Mouse (Mus musculus) liver, postnatal 0 days (tissue): ENCODE measurements around the gene 1700012A03Rik. TPM values are rescaled to one million over a fixed set of nuclear protein-coding genes. Genes with fewer than 3 reads are reported as not detected.

Experiments used
- ATAC-seq: fragments of 200-750 bp; cut with Nextera tagmentation; 2 replicates; pipeline ENCODE4 v1.8.0; 2017; ENCODE audit warnings: mild to moderate bottlenecking, moderate library complexity
- DNase-seq: peaks from one replicate; pipeline ENCODE4 v3.0.0-alpha.2; 2016
- H3K27ac ChIP-seq: fragments of 300-500 bp; sonication (generic); 2 replicates; pipeline ENCODE4 v1.5.1; 2014; ENCODE audit warnings: antibody characterized with exemption, moderate library complexity, mild to moderate bottlenecking, low read depth
- H3K27me3 ChIP-seq: fragments of 300-500 bp; sonication (generic); 2 replicates; pipeline ENCODE4 v1.6.1; 2014; ENCODE audit warnings: low read length, control low read depth, mixed read lengths; ENCODE audit not compliant: insufficient read depth
- H3K36me3 ChIP-seq: fragments of 300-500 bp; sonication (generic); replicated peaks from 2 replicates; pipeline ENCODE4 v1.6.1; 2014; ENCODE audit warnings: mild to moderate bottlenecking, control low read depth, low read length, moderate library complexity, mixed read lengths; ENCODE audit not compliant: insufficient read depth
- H3K4me1 ChIP-seq: fragments of 300-500 bp; sonication (generic); 2 replicates; pipeline ENCODE4 v1.6.1; 2014; ENCODE audit warnings: antibody characterized with exemption, mild to moderate bottlenecking, control low read depth; ENCODE audit not compliant: insufficient read depth
- H3K4me2 ChIP-seq: fragments of 300-500 bp; sonication (generic); 2 replicates; pipeline ENCODE4 v1.6.1; 2014; ENCODE audit warnings: low read depth, mild to moderate bottlenecking, low read length, moderate library complexity, mixed read lengths
- H3K4me3 ChIP-seq: fragments of 300-500 bp; sonication (generic); 2 replicates; pipeline ENCODE4 v1.5.1; 2014; ENCODE audit warnings: low read depth, low read length
- H3K9ac ChIP-seq: fragments of 300-500 bp; sonication (generic); replicated peaks from 2 replicates; pipeline ENCODE4 v1.6.1; 2014; ENCODE audit warnings: mild to moderate bottlenecking, moderate library complexity
- H3K9me3 ChIP-seq: fragments of 300-500 bp; sonication (generic); 2 replicates; pipeline ENCODE4 v1.6.1; 2016; ENCODE audit warnings: mild to moderate bottlenecking, control low read depth, low read length, mixed read lengths
- CTCF ChIP-seq: sonication (generic); IDR thresholded peaks from 2 replicates; pipeline ENCODE4 v1.5.1; 2016; ENCODE audit warnings: antibody characterized with exemption, low read depth
- EP300 ChIP-seq: IDR thresholded peaks from 2 replicates; pipeline ENCODE4 v1.6.1; 2016; ENCODE audit warnings: antibody characterized with exemption, low read depth, mild to moderate bottlenecking
- WGBS: fragments of 180-500 bp; shearing (Covaris S2); extraction: QIAGEN DNeasy Blood & Tissue Kit; methylation state at CpG from one replicate; pipeline ENCODE4 v1.1.7; 2014; ENCODE audit not compliant: insufficient replicate concordance; 5-methylcytosine and 5-hydroxymethylcytosine counted together
- polyA plus RNA-seq: library from polyadenylated mRNA; unstranded; fragments of >200 nt; fragmentation: Nextera tagmentation; extraction: Ambion mirVana; gene quantifications from 2 replicates; pipeline ENCODE4 v1.2.1, GENCODE M21; 2015

Gene 1700012A03Rik
- polyA plus RNA-seq, 1 experiment from 2014 or later = not detected

DNA sequence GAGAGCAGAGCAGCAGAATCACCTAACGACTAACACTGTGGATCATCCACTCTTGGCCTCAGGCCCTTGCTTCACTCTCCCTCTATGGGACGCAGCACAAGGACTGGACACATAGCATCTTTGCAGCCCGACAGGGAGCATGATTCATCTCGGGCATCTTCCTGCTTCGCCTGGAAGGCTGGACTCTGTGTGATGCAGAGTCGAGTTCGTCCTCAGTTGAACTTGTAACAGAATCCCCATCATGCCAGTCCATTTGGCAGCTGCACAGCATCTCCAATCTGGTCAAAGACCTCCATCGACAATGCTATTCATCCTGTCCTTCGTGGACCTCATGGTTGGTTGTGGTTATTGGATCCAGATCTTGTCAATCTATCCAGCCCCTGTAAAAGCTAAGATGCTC lies 11.2 kb downstream of the 1700012A03Rik start:
- Histone ChIP-seq H3K9ac (no peak overlapping the region), H3K27ac (no peak overlapping the region), H3K4me2 (no peak overlapping the region), H3K36me3 (no peaks in the 10 kb centered on the region), H3K9me3 (no peaks in the 10 kb centered on the region), H3K4me1 (no peaks in the 10 kb centered on the region), H3K27me3 (no peaks in the 10 kb centered on the region), H3K4me3 (no peak overlapping the region)
- 77% methylated on average over 9 of the region's 9 CpGs for WGBS
- TF ChIP-seq CTCF (no peak), EP300 (no peak)
- DNase-seq (no peak), ATAC-seq (no peak)

GRCm38 (mm10) chr6:32065789-32066510 lies 15.9 kb downstream of the 1700012A03Rik start:
- Histone ChIP-seq H3K4me1 (no peaks in the 10 kb centered on the region), H3K27me3 (no peaks in the 10 kb centered on the region), H3K27ac (no peak overlapping the region), H3K4me2 (no peak overlapping the region), H3K9ac (no peak overlapping the region), H3K4me3 (no peak overlapping the region), H3K9me3 (no peaks in the 10 kb centered on the region), H3K36me3 (no peaks in the 10 kb centered on the region)
- ATAC-seq = no peak
- DNase-seq = no peak
- TF ChIP-seq EP300 (no peak), CTCF (no peak)
- 71% methylated on average over 10 of the region's 10 CpGs for WGBS

DNA sequence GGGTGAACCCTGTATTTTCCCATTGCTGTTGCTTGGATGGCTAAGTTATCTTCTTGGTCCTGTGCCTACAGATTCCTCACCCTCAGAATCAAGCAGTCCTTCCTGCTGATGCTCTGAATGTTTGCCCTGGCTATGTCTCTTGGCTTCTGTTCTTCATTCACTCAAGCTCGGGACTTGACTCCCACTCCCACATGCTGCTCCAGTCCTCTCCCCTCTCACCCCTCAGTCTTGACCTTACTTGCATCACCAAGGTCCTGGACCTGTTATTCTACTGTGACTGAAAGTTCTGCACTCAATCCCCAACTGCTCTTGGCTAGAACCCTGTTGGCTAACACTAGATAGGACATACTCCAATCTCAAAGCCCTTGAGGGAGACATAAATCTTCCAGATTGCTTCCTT lies 22.1 kb downstream of the 1700012A03Rik start:
- Histone ChIP-seq H3K9ac (no peak overlapping the region), H3K4me3 (no peak overlapping the region), H3K36me3 (no peaks in the 10 kb centered on the region), H3K4me2 (no peak overlapping the region), H3K27ac (no peak overlapping the region), H3K27me3 (no peaks in the 10 kb centered on the region), H3K9me3 (no peaks in the 10 kb centered on the region), H3K4me1 (no peaks in the 10 kb centered on the region)
- peak; percentile 2 for DNase-seq
- TF ChIP-seq CTCF (no peak), EP300 (no peak)
- no peak for ATAC-seq
- 57% methylated on average over 1 of the region's 1 CpGs for WGBS

DNA sequence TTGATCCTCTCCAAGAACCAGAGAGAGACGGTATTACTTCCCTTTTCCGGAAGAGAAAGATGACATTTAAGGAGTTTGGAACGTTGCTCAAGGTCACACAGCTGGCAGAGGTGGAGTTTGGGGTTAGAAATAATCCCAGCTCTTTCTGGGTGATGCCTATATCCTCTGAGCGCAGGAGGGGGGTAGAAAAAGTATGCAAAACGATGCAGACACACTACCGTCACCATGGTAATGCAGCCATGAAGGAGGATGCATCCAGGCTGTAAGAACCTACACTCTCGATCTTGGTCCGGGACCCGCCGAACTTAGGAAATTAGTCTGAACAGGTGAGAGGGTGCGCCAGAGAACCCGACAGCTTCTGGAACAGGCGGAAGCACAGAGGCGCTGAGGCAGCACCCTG lies 43.3 kb downstream of the 1700012A03Rik start:
- H3K27ac ChIP-seq = no peak overlapping the region
- DNase-seq = no peak
- no peaks in the 10 kb centered on the region for H3K36me3 ChIP-seq
- no peak overlapping the region for H3K4me3 ChIP-seq
- no peaks in the 10 kb centered on the region for H3K27me3 ChIP-seq
- no peaks in the 10 kb centered on the region for H3K9me3 ChIP-seq
- H3K9ac ChIP-seq = no peak overlapping the region
- no peak overlapping the region for H3K4me2 ChIP-seq
- no peak for TF ChIP-seq EP300
- TF ChIP-seq CTCF = no peak
- WGBS = 81% methylated on average over 11 of the region's 14 CpGs
- no peak for ATAC-seq
- H3K4me1 ChIP-seq = no peaks in the 10 kb centered on the region

DNA sequence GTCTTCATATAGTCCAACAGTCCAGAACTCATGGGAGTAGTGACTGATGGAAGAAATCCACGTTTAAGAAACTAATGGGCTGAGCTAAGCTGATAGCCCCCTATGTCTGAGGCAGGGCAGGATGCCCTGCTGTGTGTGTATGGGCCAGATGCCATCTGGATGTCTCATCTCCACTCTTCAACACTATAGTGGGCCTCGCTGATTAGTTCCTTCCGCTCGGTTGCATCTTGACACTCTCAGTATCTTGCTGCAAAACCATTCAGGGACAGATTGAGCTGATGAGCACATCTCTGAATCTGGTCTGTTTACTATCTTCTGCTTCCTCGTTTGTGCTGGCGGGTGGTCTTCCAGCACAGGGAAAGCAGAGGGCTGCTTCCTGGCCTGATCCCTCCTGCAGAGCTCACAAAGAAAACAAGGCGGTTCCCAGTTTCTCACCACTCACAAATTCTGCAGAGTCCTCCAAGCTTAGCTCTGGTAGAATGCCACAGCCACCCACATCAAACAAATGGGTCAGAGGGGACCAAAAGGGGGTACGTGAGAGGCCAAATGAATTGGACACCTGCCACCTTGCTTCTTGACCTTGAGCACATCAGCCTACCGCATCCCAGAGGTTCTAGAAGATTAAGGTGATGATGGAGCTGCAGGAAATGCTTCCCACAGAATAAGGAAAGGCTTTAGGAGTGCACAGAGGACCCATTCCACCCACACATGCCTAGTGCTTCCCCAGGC lies 55.7 kb downstream of the 1700012A03Rik start:
- TF ChIP-seq EP300 (no peak), CTCF (no peak)
- H3K4me3 ChIP-seq = no peak overlapping the region
- ATAC-seq (no peak), DNase-seq (no peak)
- H3K4me1 ChIP-seq = no peaks in the 10 kb centered on the region
- no peaks in the 10 kb centered on the region for H3K9me3 ChIP-seq
- no peak overlapping the region for H3K4me2 ChIP-seq
- H3K27me3 ChIP-seq = no peaks in the 10 kb centered on the region
- 57% methylated on average over 9 of the region's 9 CpGs for WGBS
- no peaks in the 10 kb centered on the region for H3K36me3 ChIP-seq
- H3K27ac ChIP-seq = no peak overlapping the region
- no peak overlapping the region for H3K9ac ChIP-seq
